Mouse (Mus musculus) adrenal gland, postnatal 4 days (tissue): ENCODE data around the gene Suco. TPM values are rescaled to one million over a fixed set of nuclear protein-coding genes. Genes with fewer than 3 reads are reported as not detected.

Source experiments
- DNase-seq, 2 experiments: peaks; one replicate each; pipeline ENCODE4 v3.0.0; 2021 to 2022; ENCODE audit warnings: low spot score in 2 of 2, mixed read lengths in 2 of 2
- total RNA-seq, 2 experiments: library from RNA; stranded (reverse); gene quantifications; 2 replicates each; pipeline ENCODE4 v1.2.3; 2021

Suco gene
- total RNA-seq, 2 experiments from 2014 or later, result 45.6 to 50.3 TPM

DNA sequence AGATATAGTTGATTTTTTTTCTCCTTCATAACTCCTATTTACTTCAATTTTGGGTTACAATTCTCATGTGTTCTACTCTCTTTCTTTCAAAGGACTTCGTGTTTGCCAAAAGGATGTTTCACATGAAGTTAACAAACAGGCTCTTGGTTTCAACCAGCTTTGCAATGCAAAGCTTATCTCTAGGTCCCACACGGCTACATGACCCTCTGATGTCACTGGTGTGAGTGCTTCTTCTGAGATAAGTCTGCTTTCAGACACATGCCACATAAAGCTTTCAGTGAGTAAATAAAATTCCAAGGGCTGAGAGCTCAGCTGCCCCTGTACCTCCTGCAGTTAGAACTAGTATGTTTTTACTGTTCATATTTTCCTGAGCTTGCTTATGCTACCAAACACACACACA is 18.1 kb upstream of the Suco start:
- DNase-seq, result no peak

GRCm38 (mm10) chr1:161894126-161894525 is 17.6 kb upstream of the Suco start:
- DNase-seq, result no peak

GRCm38 (mm10) chr1:161888823-161889222 is 12.3 kb upstream of the Suco start:
- no peak for DNase-seq

- no peak for DNase-seq
These were observed 11.3 kb upstream of the Suco start for GRCm38 (mm10) chr1:161887679-161888260.

- no peak for DNase-seq
These were observed 9.3 kb upstream of the Suco start for GRCm38 (mm10) chr1:161885762-161886161.

GRCm38 (mm10) chr1:161877580-161878142 is 1.2 kb upstream of the Suco start:
- no peak for DNase-seq

GRCm38 (mm10) chr1:161875706-161876552 is 553 bp downstream of the Suco start:
- DNase-seq, result peak in 1 of 2 experiments; percentile 48

DNA sequence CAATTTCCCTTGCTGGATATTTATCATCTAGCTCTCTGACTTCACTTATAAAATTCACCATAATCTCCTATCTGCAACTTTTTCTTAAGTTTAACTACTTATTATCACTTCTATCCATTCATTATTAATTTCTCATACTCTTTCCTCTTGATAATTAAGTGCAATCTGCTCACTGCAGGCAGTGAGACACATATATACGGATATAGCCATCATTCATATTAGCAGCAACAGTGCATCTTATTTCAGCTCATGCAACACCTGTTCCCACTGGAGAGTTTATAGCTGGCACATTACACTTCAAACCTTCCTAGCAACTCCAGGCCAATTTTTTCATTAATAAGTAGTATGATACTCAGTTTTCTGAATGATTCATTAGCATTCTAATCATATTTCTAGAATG is 7.1 kb downstream of the Suco start:
- DNase-seq, result no peak

DNA sequence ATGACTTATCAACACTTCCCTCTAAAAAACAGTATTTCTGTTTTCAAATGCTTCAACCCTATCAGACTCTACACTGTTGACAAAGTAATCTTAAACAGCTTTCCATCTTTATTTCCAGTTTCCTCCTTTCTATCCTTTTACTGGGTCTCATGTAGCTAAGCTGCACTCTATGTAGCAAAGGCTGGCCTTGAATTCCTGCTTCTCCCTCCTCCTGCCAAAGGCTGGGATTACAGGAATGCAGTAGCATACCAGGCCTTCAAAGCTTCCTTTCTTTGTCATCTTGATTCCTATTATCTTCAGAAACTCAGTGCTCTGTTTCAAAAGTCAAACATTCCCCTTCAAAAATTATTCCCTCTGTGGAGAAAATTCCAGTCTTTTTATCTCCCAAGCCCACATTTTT is 8.1 kb downstream of the Suco start:
- no peak for DNase-seq

GRCm38 (mm10) chr1:161863742-161864141 is 12.7 kb downstream of the Suco start:
- DNase-seq, result no peak

DNA sequence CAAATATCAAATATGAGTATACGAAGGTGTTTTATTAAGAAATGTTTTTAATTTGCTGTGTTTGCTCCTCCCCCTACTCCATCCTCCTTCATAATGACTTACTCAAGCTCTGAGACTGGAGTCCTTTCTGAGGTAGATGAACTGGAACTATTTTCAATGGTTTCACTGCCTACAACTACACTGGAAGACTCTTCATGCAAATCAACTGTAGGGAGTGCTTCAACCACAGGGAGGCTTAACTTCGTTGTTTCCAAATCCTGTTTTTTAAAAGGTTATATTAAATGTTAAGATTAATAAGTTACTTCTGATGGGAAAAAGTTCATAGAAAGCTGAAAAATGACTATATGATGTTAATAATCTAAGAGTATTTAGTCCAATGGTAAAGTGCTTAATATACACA is 17.2 kb downstream of the Suco start:
- DNase-seq, result no peak

DNA sequence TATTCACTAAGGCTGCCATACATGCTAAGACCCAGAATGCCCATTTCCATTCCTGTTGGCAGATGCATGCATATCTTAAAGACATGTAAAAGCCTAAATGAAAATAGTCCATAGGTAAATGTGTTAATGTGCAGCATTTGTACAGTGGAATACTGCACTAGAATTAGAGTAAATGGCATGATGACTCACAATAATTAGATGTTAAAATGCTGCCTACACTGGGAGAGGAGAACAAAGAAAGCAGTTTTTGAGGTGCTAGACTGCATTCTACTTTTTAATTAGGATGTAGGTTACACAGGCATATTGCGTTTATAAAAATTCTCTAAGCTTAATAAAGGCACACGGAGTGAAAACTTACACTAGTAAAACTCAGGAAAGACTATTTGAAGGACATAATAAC is 49.8 kb downstream of the Suco start:
- DNase-seq, result no peak

DNA sequence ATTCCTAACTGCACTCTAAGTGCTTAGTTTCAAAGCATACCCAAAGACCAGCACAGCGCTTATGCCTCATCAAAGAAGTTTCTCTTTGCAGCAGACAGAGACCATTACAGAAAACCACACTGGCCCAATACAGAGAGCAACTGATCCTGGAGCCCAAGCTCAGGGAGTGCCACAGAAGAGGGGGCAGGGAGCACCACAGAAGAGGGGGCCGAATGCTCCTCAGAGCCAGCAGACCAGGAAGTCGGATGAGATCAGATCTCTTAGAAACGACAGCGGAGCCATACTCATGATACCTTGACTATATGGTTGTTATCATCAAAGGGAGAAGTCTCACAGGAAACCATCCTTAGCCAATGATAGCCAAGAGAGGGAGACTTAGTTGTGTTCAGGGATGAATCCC is 67.1 kb downstream of the Suco start:
- DNase-seq, result no peak

- DNase-seq, result no peak
These were observed 67.5 kb downstream of the Suco start for GRCm38 (mm10) chr1:161808980-161809379.

DNA sequence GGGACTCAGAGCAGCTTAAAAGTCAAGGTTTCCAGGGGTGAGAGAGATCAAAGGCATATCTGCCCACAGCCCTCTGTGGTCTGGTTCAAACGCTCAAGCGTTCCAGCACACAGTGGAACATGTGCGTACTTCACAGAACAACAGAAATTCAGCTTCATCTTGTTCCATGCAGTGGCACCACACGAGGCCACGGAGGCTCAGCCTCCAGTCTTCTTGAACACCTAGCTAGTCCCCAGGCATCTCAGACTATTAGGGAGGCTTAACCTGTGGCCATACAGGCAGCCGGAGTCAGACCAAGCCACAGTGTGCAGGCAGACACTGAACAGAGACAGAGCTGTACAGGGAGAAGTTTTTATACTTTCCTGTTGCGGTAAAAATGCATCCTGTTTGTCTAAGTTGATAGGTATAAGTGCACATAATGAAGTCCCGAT is 71.9 kb downstream of the Suco start:
- DNase-seq, result no peak

GRCm38 (mm10) chr1:161801321-161801720 is 75.2 kb downstream of the Suco start:
- DNase-seq, result no peak

- DNase-seq, result no peak
These were observed 76.2 kb downstream of the Suco start for GRCm38 (mm10) chr1:161800256-161800655.

GRCm38 (mm10) chr1:161799791-161800190 is 76.7 kb downstream of the Suco start:
- DNase-seq, result no peak

DNA sequence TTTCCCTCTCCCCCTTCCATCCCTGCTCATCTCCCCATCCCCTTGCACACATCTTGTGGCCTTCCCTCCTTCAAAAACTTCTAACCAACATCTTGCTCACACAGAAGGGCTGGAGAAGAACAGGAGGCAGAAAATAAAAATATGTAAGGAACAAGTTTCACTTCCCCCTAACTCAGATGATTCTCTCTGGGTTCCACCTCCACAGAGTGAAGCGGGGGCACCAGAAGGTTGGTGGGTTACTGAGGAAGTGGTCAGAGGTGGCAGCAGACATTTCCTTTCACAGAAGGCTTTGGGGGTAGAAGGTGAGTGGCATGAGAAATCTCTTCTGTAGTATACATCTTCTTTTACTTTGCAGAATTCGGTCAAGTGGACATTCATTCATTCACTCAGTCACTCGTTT is 77.6 kb downstream of the Suco start:
- DNase-seq, result no peak

- DNase-seq, result no peak
These were observed 81.9 kb downstream of the Suco start for GRCm38 (mm10) chr1:161794447-161795211.

GRCm38 (mm10) chr1:161793321-161793720 is 83.2 kb downstream of the Suco start:
- no peak for DNase-seq

DNA sequence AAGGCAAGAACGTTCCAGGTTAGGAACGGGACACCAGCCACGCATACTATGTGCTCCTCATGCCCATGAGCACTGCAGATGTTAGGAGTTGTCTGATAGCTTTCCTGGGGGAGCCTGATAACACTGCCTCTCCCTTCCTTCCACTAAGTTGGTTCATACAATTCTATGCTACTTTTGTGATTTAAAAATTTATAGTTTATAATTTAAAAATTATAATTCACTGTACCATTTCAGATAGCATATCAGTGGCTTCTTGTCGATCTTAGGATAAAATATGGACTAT is 83.9 kb downstream of the Suco start:
- DNase-seq, result no peak
